Mouse (Mus musculus): ENCODE measurements around the gene Apoh. TPM values are rescaled to one million over a fixed set of nuclear protein-coding genes. Genes with fewer than 3 reads are reported as not detected.

The Apoh gene
- polyA plus RNA-seq, 1 experiment: 0.06 TPM

DNA sequence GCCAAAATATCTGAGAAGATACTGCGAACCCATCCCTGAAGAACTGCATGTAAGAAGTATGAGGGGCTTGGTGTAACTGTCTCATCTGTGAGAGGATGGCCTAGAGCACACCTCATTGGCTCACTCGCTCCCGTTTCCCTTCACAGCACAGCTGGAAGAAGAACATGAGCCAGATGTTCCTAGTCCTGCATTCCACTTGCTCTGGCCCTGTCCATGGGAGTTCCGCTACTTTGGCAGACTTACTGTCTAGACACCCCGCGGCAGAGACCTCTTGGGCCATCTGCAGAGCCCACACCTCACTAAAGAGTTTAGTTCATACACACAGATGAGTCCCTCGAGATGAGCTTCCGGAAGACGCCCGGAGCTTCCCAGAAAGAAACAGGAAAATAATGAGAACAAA lies 43.2 kb upstream of the Apoh start:
- TF ChIP-seq CTCF (IDR thresholded peaks at IDR 0.05; ENCODE audit: control insufficient read depth, insufficient read depth, insufficient read length): no peak
- no peak for TF ChIP-seq MAX (IDR thresholded peaks at IDR 0.05)
- TF ChIP-seq FOSL1 (IDR thresholded peaks at IDR 0.05; ENCODE audit: insufficient read depth, low read length, poor library complexity, severe bottlenecking): no peak
- TF ChIP-seq USF1 (IDR thresholded peaks at IDR 0.05; ENCODE audit: low read depth): no peak
- TF ChIP-seq MYOG (IDR thresholded peaks at IDR 0.05; ENCODE audit: control insufficient read depth, extremely low read depth, insufficient read length): no peak
- no peak for TF ChIP-seq CEBPB (IDR thresholded peaks at IDR 0.05; ENCODE audit: low read depth)
- TF ChIP-seq MYOD1 (IDR thresholded peaks at IDR 0.05; ENCODE audit: control insufficient read depth, insufficient read length, low read depth): no peak
- Histone ChIP-seq H3K79me3 (ENCODE audit: low read depth) (peaks cover 60% of the 10 kb centered on the region), H3K4me3 (ENCODE audit: insufficient read depth, poor library complexity, severe bottlenecking) (no peak overlapping the region), H3ac (ENCODE audit: control insufficient read depth, insufficient read length, low read depth) (no peak overlapping the region), H3K27me3 (ENCODE audit: control insufficient read depth, insufficient read depth, insufficient read length) (no peaks in the 10 kb centered on the region), H3K36me3 (ENCODE audit: control insufficient read depth, insufficient read depth) (peaks cover 27% of the 10 kb centered on the region), H3K79me2 (ENCODE audit: control insufficient read depth, insufficient read depth) (peaks cover 99% of the 10 kb centered on the region)

DNA sequence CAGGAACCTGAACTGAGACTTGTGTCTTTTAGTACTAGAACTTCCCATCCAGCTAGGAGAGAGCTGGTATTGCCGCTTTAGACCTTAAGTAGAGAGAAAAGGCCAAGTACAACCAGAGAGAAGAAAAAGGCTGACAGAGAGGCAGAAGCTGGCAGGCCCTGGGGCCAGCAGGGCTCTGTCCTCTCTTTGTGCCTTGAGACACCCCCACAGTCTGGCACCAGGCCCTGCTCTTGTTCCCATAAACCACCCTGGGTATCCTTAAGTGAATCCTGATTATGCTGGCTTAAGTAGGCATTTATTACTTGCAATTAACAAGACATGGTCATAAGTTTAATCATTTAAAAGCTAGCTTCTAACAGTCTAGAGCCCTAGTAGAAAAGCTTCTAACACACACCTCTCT lies 42.7 kb upstream of the Apoh start:
- no peak overlapping the region for H3ac ChIP-seq (ENCODE audit: control insufficient read depth, insufficient read length, low read depth)

DNA sequence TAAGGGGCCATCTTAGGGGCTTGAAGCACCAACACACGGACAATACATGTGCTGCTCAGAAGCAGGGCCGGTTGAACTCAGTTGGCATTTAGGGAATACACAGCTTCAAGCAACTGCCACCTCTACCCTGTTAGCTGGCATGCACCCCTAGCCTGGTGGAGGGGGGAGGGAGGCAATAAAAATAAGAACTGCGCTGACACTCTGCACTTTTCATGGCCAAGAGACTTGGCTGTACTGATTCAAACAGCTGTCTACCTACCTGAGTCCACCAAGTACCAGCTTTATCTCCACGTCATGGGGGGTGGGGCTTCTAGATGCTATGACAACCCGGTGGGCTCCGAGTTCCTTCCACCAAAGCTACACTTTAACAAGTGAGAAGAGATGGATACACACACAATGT lies 42.1 kb upstream of the Apoh start:
- TF ChIP-seq CEBPB (IDR thresholded peaks at IDR 0.05; ENCODE audit: low read depth) (no peak), FOSL1 (IDR thresholded peaks at IDR 0.05; ENCODE audit: insufficient read depth, low read length, poor library complexity, severe bottlenecking) (no peak), MAX (IDR thresholded peaks at IDR 0.05) (no peak), MYOG (IDR thresholded peaks at IDR 0.05; ENCODE audit: control insufficient read depth, extremely low read depth, insufficient read length) (no peak), CTCF (IDR thresholded peaks at IDR 0.05; ENCODE audit: control insufficient read depth, insufficient read depth, insufficient read length) (no peak), MYOD1 (IDR thresholded peaks at IDR 0.05; ENCODE audit: control insufficient read depth, insufficient read length, low read depth) (no peak), USF1 (IDR thresholded peaks at IDR 0.05; ENCODE audit: low read depth) (no peak)
- no peaks in the 10 kb centered on the region for H3K27me3 ChIP-seq (ENCODE audit: control insufficient read depth, insufficient read depth, insufficient read length)
- peaks cover 64% of the 10 kb centered on the region for H3K79me3 ChIP-seq (ENCODE audit: low read depth)
- no peak overlapping the region for H3ac ChIP-seq (ENCODE audit: control insufficient read depth, insufficient read length, low read depth)
- H3K36me3 ChIP-seq (ENCODE audit: control insufficient read depth, insufficient read depth): peaks cover 35% of the 10 kb centered on the region
- no peak overlapping the region for H3K4me3 ChIP-seq (ENCODE audit: insufficient read depth, poor library complexity, severe bottlenecking)
- peaks cover 99% of the 10 kb centered on the region for H3K79me2 ChIP-seq (ENCODE audit: control insufficient read depth, insufficient read depth)

More for the DNA sequence above, 42.7 kb upstream of the Apoh start:
- no peak for TF ChIP-seq MAX (IDR thresholded peaks at IDR 0.05)
- TF ChIP-seq CEBPB (IDR thresholded peaks at IDR 0.05; ENCODE audit: low read depth): no peak
- TF ChIP-seq MYOG (IDR thresholded peaks at IDR 0.05; ENCODE audit: control insufficient read depth, extremely low read depth, insufficient read length): no peak
- TF ChIP-seq FOSL1 (IDR thresholded peaks at IDR 0.05; ENCODE audit: insufficient read depth, low read length, poor library complexity, severe bottlenecking): no peak
- no peak for TF ChIP-seq USF1 (IDR thresholded peaks at IDR 0.05; ENCODE audit: low read depth)
- no peak for TF ChIP-seq CTCF (IDR thresholded peaks at IDR 0.05; ENCODE audit: control insufficient read depth, insufficient read depth, insufficient read length)
- TF ChIP-seq MYOD1 (IDR thresholded peaks at IDR 0.05; ENCODE audit: control insufficient read depth, insufficient read length, low read depth): no peak
- H3K27me3 ChIP-seq (ENCODE audit: control insufficient read depth, insufficient read depth, insufficient read length): no peaks in the 10 kb centered on the region
- H3K79me3 ChIP-seq (ENCODE audit: low read depth): peaks cover 61% of the 10 kb centered on the region
- peaks cover 99% of the 10 kb centered on the region for H3K79me2 ChIP-seq (ENCODE audit: control insufficient read depth, insufficient read depth)
- no peak overlapping the region for H3K4me3 ChIP-seq (ENCODE audit: insufficient read depth, poor library complexity, severe bottlenecking)
- peaks cover 33% of the 10 kb centered on the region for H3K36me3 ChIP-seq (ENCODE audit: control insufficient read depth, insufficient read depth)

DNA sequence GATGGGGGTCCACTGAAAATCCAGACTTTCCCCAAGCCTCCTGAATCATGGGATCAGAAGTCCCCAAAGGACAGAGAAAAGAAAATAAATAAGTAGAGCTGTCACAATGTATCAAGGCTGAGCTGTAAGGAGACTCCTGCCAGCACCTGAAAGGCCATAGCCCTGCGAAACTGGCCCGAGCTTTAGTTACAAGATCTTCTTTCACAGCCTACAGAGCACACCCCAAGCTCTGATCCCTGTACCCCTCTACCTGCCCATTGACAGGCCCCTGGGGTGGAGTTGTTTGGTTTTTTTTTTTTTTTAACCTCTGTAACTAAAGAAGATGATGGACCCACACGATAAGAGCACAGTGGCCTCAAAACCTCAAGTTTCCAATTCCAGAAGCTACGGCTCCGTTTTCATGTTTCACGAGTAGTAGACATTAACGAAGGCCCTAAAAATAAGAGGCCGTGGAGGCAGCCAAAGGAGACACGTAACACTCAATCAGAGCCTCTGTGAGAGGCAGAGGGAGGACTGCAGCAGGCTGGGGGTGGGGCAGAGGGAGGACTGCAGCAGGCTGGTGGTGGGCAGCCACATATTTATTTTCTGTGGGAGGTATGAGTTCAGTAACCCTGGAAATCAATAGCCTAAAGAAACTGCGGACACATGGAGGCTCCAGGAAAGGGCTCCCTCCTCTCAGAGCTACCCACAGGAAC lies 41.2 kb upstream of the Apoh start:
- Histone ChIP-seq H3K36me3 (ENCODE audit: control insufficient read depth, insufficient read depth) (peaks cover 31% of the 10 kb centered on the region), H3K4me3 (ENCODE audit: insufficient read depth, poor library complexity, severe bottlenecking) (no peak overlapping the region), H3K27me3 (ENCODE audit: control insufficient read depth, insufficient read depth, insufficient read length) (no peaks in the 10 kb centered on the region), H3K79me2 (ENCODE audit: control insufficient read depth, insufficient read depth) (peaks cover 99% of the 10 kb centered on the region), H3K79me3 (ENCODE audit: low read depth) (peaks cover 61% of the 10 kb centered on the region), H3ac (ENCODE audit: control insufficient read depth, insufficient read length, low read depth) (no peak overlapping the region)
- TF ChIP-seq CEBPB (IDR thresholded peaks at IDR 0.05; ENCODE audit: low read depth) (no peak), MAX (IDR thresholded peaks at IDR 0.05) (no peak), FOSL1 (IDR thresholded peaks at IDR 0.05; ENCODE audit: insufficient read depth, low read length, poor library complexity, severe bottlenecking) (no peak), MYOD1 (IDR thresholded peaks at IDR 0.05; ENCODE audit: control insufficient read depth, insufficient read length, low read depth) (no peak), MYOG (IDR thresholded peaks at IDR 0.05; ENCODE audit: control insufficient read depth, extremely low read depth, insufficient read length) (no peak)

DNA sequence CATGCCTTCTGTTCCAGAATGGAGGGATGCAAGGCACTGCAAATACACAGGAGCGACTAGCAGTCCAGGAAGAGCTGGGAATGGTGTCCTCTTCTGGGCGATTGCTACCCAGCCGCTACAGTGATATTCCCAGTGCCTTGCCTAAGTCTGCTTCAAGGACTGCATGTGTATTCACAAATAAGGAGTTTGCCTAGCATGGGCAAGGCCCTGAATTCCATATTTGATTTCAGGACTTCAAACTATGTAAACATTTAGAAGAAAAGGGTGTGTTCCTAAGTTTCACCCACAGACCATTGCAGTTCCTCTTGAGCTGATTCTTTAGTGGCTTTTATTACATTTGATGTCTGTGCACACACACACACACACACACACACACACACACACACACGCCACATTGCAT lies 39.4 kb upstream of the Apoh start:
- Histone ChIP-seq H3K36me3 (ENCODE audit: control insufficient read depth, insufficient read depth) (peaks cover 18% of the 10 kb centered on the region), H3ac (ENCODE audit: control insufficient read depth, insufficient read length, low read depth) (no peak overlapping the region), H3K27me3 (ENCODE audit: control insufficient read depth, insufficient read depth, insufficient read length) (no peaks in the 10 kb centered on the region), H3K79me3 (ENCODE audit: low read depth) (peaks cover 75% of the 10 kb centered on the region), H3K79me2 (ENCODE audit: control insufficient read depth, insufficient read depth) (peaks cover 99% of the 10 kb centered on the region), H3K4me3 (ENCODE audit: insufficient read depth, poor library complexity, severe bottlenecking) (no peak overlapping the region)
- TF ChIP-seq MYOD1 (IDR thresholded peaks at IDR 0.05; ENCODE audit: control insufficient read depth, insufficient read length, low read depth) (no peak), CEBPB (IDR thresholded peaks at IDR 0.05; ENCODE audit: low read depth) (no peak), FOSL1 (IDR thresholded peaks at IDR 0.05; ENCODE audit: insufficient read depth, low read length, poor library complexity, severe bottlenecking) (no peak), USF1 (IDR thresholded peaks at IDR 0.05; ENCODE audit: low read depth) (no peak), MAX (IDR thresholded peaks at IDR 0.05) (no peak), MYOG (IDR thresholded peaks at IDR 0.05; ENCODE audit: control insufficient read depth, extremely low read depth, insufficient read length) (no peak), CTCF (IDR thresholded peaks at IDR 0.05; ENCODE audit: control insufficient read depth, insufficient read depth, insufficient read length) (no peak)
